Mouse (Mus musculus) CD4-positive, CD25-positive, alpha-beta regulatory T cell (primary cell): ENCODE results near the gene Caap1. TPM values are rescaled to one million over a fixed set of nuclear protein-coding genes. Genes with fewer than 3 reads are reported as not detected.

Experiments
- polyA plus RNA-seq: library from polyadenylated mRNA; unstranded; fragments of 100-300 nt; shearing (Covaris generic); gene quantifications from one replicate; pipeline ENCODE4 v1.2.1, GENCODE M21; 2017

Caap1 gene
- 29.3 TPM for polyA plus RNA-seq

GRCm38 (mm10) chr4:94556265-94557054 is at the start of gene Caap1, which contains the start of gene Gm10306:
TSS of gene Caap1 (minus strand) at chr4:94556796.
TSS of gene Gm10306 (plus strand) at chr4:94556546.

GRCm38 (mm10) chr4:94603031-94603629 is 46.5 kb upstream of the Caap1 start, which contains the start of gene Plaa:
TSS of gene Plaa (minus strand) at chr4:94603244.

Other genes with a start within 250 kb of the Caap1 start
- not detected for gene Gm10306, start 250 bp downstream of the Caap1 start, polyA plus RNA-seq
- gene Plaa, start 46.4 kb upstream of the Caap1 start, polyA plus RNA-seq: 76.7 TPM
- 3.8 TPM for gene Ift74, start 57.7 kb upstream of the Caap1 start, polyA plus RNA-seq
- gene Lrrc19, start 93.3 kb upstream of the Caap1 start, polyA plus RNA-seq: not detected
- gene Tek, start 182.5 kb upstream of the Caap1 start, polyA plus RNA-seq: not detected